Mouse (Mus musculus) liver, embryonic 16.5 days (tissue): ENCODE results near the gene Aspa. TPM values are rescaled to one million over a fixed set of nuclear protein-coding genes. Genes with fewer than 3 reads are reported as not detected.
"Not testable (repeated sequence)": the region's sequence is repeated elsewhere in the genome, so short reads cannot be mapped to it uniquely, and the experiment has no call there.

Experiments used
- ATAC-seq: fragments of 200-750 bp; cut with Nextera tagmentation; 2 replicates; pipeline ENCODE4 v1.8.0; 2017; ENCODE audit warnings: low read depth, mild to moderate bottlenecking, moderate number of reproducible peaks, moderate library complexity
- H3K27ac ChIP-seq: fragments of 300-500 bp; sonication (generic); 2 replicates; pipeline ENCODE4 v1.5.1; 2014; ENCODE audit warnings: mild to moderate bottlenecking, low read length
- H3K27me3 ChIP-seq: fragments of 300-500 bp; sonication (generic); 2 replicates; pipeline ENCODE4 v1.6.1; 2014; ENCODE audit warnings: low read depth, low read length, mixed read lengths; ENCODE audit not compliant: control insufficient read depth, insufficient read depth
- H3K36me3 ChIP-seq: fragments of 300-500 bp; sonication (generic); 2 replicates; pipeline ENCODE4 v1.6.1; 2014; ENCODE audit warnings: mild to moderate bottlenecking; ENCODE audit not compliant: control insufficient read depth, insufficient read depth
- H3K4me1 ChIP-seq: fragments of 300-500 bp; sonication (generic); 2 replicates; pipeline ENCODE4 v1.6.1; 2014; ENCODE audit warnings: low read depth, low read length, mixed read lengths; ENCODE audit not compliant: control insufficient read depth
- H3K4me2 ChIP-seq: fragments of 300-500 bp; sonication (generic); 2 replicates; pipeline ENCODE4 v1.6.1; 2014; ENCODE audit warnings: low read depth, low read length, mixed read lengths
- H3K4me3 ChIP-seq: fragments of 300-500 bp; sonication (generic); 2 replicates; pipeline ENCODE4 v1.5.1; 2014; ENCODE audit warnings: low read depth, mild to moderate bottlenecking, low read length
- H3K9ac ChIP-seq: fragments of 300-500 bp; sonication (generic); 2 replicates; pipeline ENCODE4 v1.6.1; 2014; ENCODE audit warnings: low read depth, low read length
- H3K9me3 ChIP-seq: fragments of 300-500 bp; sonication (generic); replicated peaks from 2 replicates; pipeline ENCODE4 v1.6.1; 2016; ENCODE audit warnings: low read length; ENCODE audit not compliant: control insufficient read depth
- WGBS: fragments of 180-500 bp; shearing (Covaris S2); extraction: QIAGEN DNeasy Blood & Tissue Kit; methylation state at CpG from one replicate; pipeline ENCODE4 v1.1.7; 2014; ENCODE audit not compliant: insufficient replicate concordance; 5-methylcytosine and 5-hydroxymethylcytosine counted together
- polyA plus RNA-seq: library from polyadenylated mRNA; unstranded; fragments of >200 nt; fragmentation: Nextera tagmentation; extraction: Ambion mirVana; gene quantifications from 2 replicates; pipeline ENCODE4 v1.2.1, GENCODE M21; 2015

The Aspa gene
- 3.0 and 4.0 TPM in 2 replicates for polyA plus RNA-seq

GRCm38 (mm10) chr11:73329442-73329841 is at the start of gene Aspa, which contains the start of the genes Gm49340 and Spata22:
Gene Aspa (minus strand): TSS chr11:73329596.
Gene Gm49340 (plus strand): TSS chr11:73329741.
Gene Spata22 (plus strand): TSS chr11:73329741.
- Histone ChIP-seq H3K27me3 (no peaks in the 10 kb centered on the region), H3K4me3 (no peak within 1 kb of the TSS), H3K9ac (no peak within 1 kb of the TSS), H3K27ac (no peak within 1 kb of the TSS), H3K4me1 (no peaks in the 10 kb centered on the region), H3K9me3 (no peaks in the 10 kb centered on the region), H3K4me2 (no peak within 1 kb of the TSS), H3K36me3 (no peaks in the 10 kb centered on the region)
- 78% methylated on average over 27 of the region's 27 CpGs for WGBS
- no peak for ATAC-seq

GRCm38 (mm10) chr11:73370946-73371345 is 41.5 kb upstream of the Aspa start, which contains the start of gene Olfr376:
Gene Olfr376 (plus strand): TSS chr11:73371246.
- 54% methylated on average over 2 of the region's 2 CpGs for WGBS
- no peak within 1 kb of the TSS for H3K9ac ChIP-seq
- H3K9me3 ChIP-seq = no peaks in the 10 kb centered on the region
- no peaks in the 10 kb centered on the region for H3K27me3 ChIP-seq
- no peak within 1 kb of the TSS for H3K4me3 ChIP-seq
- no peaks in the 10 kb centered on the region for H3K4me1 ChIP-seq
- no peak within 1 kb of the TSS for H3K27ac ChIP-seq
- no peak for ATAC-seq
- H3K36me3 ChIP-seq = no peaks in the 10 kb centered on the region
- H3K4me2 ChIP-seq = no peak within 1 kb of the TSS

- H3K27ac ChIP-seq = no peak within 1 kb of the TSS
- no peak within 1 kb of the TSS for H3K9ac ChIP-seq
Measured at GRCm38 (mm10) chr11:73350483-73350882, 21.1 kb upstream of the Aspa start, which contains the start of gene Olfr20. Gene Olfr20 (plus strand): TSS chr11:73350783.

GRCm38 (mm10) chr11:73336919-73337318 is 7.5 kb upstream of the Aspa start:
- H3K27ac ChIP-seq = no peak overlapping the region
- H3K4me1 ChIP-seq = no peaks in the 10 kb centered on the region
- 56% methylated on average over 4 of the region's 4 CpGs for WGBS
- H3K27me3 ChIP-seq = no peaks in the 10 kb centered on the region
- ATAC-seq = no peak
- H3K9ac ChIP-seq = no peak overlapping the region
- H3K36me3 ChIP-seq = no peaks in the 10 kb centered on the region
- no peak overlapping the region for H3K4me3 ChIP-seq
- H3K9me3 ChIP-seq = no peaks in the 10 kb centered on the region
- H3K4me2 ChIP-seq = no peak overlapping the region

More at GRCm38 (mm10) chr11:73350483-73350882, 21.1 kb upstream of the Aspa start, which contains the start of gene Olfr20:
- no peaks in the 10 kb centered on the region for H3K36me3 ChIP-seq
- no peak within 1 kb of the TSS for H3K4me2 ChIP-seq
- 19% methylated on average over 3 of the region's 3 CpGs for WGBS
- H3K4me3 ChIP-seq = no peak within 1 kb of the TSS
- no peak for ATAC-seq
- H3K4me1 ChIP-seq = no peaks in the 10 kb centered on the region
- H3K9me3 ChIP-seq = no peaks in the 10 kb centered on the region
- no peaks in the 10 kb centered on the region for H3K27me3 ChIP-seq

- H3K27me3 ChIP-seq = no peaks in the 10 kb centered on the region
- no peak for ATAC-seq
- H3K9ac ChIP-seq = no peak overlapping the region
- no peak overlapping the region for H3K4me3 ChIP-seq
- WGBS = 58% methylated on average over 2 of the region's 2 CpGs
- H3K4me1 ChIP-seq = no peaks in the 10 kb centered on the region
- H3K4me2 ChIP-seq = no peak overlapping the region
- H3K36me3 ChIP-seq = no peaks in the 10 kb centered on the region
- H3K27ac ChIP-seq = no peak overlapping the region
- H3K9me3 ChIP-seq = no peaks in the 10 kb centered on the region
Measured at GRCm38 (mm10) chr11:73333357-73333756, 4.0 kb upstream of the Aspa start.

GRCm38 (mm10) chr11:73327361-73327760 is 2.0 kb downstream of the Aspa start:
- Histone ChIP-seq H3K4me3 (no peak overlapping the region; the same call in 1 of the 2 replicates), H3K9ac (no peak overlapping the region), H3K36me3 (no peaks in the 10 kb centered on the region), H3K9me3 (no peaks in the 10 kb centered on the region), H3K4me2 (peak overlapping the region; percentile 30; the same call in 1 of the 2 replicates), H3K27me3 (no peaks in the 10 kb centered on the region), H3K4me1 (no peaks in the 10 kb centered on the region), H3K27ac (0 out of 2 replicates have a peak overlapping the region, but pooled peaks have one; percentile 2)
- no peak for ATAC-seq
- 61% methylated on average over 4 of the region's 4 CpGs for WGBS

GRCm38 (mm10) chr11:73326485-73326886 is 2.9 kb downstream of the Aspa start:
- no peaks in the 10 kb centered on the region for H3K9me3 ChIP-seq
- no peaks in the 10 kb centered on the region for H3K27me3 ChIP-seq
- peak overlapping the region; percentile 2; the same call in 1 of the 2 replicates for H3K27ac ChIP-seq
- no peaks in the 10 kb centered on the region for H3K36me3 ChIP-seq
- ATAC-seq = peak; percentile 91
- WGBS = 25% methylated on average over 12 of the region's 12 CpGs
- no peak overlapping the region for H3K9ac ChIP-seq
- H3K4me3 ChIP-seq = peak overlapping the region; percentile 31
- H3K4me1 ChIP-seq = no peaks in the 10 kb centered on the region
- H3K4me2 ChIP-seq = no peak overlapping the region

GRCm38 (mm10) chr11:73323906-73324830 is 5.2 kb downstream of the Aspa start:
- Histone ChIP-seq H3K4me2 (peak overlapping the region; percentile 24), H3K4me3 (peak overlapping the region; percentile 19), H3K27me3 (no peaks in the 10 kb centered on the region), H3K36me3 (no peaks in the 10 kb centered on the region), H3K4me1 (no peaks in the 10 kb centered on the region), H3K27ac (peak overlapping the region; percentile 44), H3K9ac (no peak overlapping the region), H3K9me3 (no peaks in the 10 kb centered on the region)
- WGBS = 51% methylated on average over 9 of the region's 9 CpGs
- no peak for ATAC-seq

GRCm38 (mm10) chr11:73321064-73321463 is 8.3 kb downstream of the Aspa start:
- H3K9ac ChIP-seq, H3K4me1 ChIP-seq, H3K4me2 ChIP-seq, H3K9me3 ChIP-seq, H3K27ac ChIP-seq, ATAC-seq, H3K27me3 ChIP-seq, H3K36me3 ChIP-seq, H3K4me3 ChIP-seq: not testable (repeated sequence)
- 70% methylated on average over 13 of the region's 13 CpGs for WGBS
